Mouse (Mus musculus): Measurements from ENCODE around the gene Fam57b. TPM values are rescaled to one million over a fixed set of nuclear protein-coding genes. Genes with fewer than 3 reads are reported as not detected.

The Fam57b gene
- 0.40 and 0.41 TPM in 2 replicates for polyA plus RNA-seq (2014; fragmentation: Nextera tagmentation; extraction: Ambion mirVana)

DNA sequence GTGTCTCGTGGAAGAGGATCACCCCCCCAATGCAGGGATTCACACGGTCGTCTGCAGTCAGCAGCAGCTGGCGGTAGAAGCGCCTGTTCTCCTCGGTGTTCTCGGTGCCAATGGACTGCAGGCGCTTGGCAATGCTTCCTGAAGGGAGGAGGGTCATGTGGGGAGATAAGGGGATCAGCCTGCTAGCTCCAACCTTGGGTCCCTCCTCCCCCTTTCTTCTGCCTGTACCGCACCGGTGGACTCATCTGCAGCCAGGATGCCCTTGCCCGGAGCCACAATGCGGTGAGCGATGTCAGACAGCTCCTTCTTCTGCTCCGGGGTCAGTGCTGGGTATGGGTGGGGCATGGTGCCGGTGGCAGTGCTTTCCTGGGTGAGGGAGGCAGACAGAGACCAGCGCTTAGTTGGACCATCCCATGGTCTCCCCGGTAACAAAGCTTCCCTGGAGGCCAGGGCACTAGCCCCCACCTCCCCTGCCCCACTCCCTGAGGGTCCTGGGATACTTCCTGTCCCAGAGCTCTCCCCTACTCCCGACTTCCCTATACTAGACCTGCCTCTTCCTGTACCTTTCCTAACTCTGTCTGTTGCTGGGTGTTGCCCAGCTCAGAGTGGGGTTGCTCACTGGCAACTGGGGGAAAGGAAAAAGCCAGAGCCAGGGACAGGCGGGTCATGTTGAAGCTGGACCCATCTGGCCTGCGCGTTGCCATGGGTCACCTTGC, at the start of gene Fam57b:
Gene Fam57b (plus strand): TSS at position 258 of the 716 bp plus-strand sequence.
- H3K27me3 ChIP-seq (ENCODE audit: control insufficient read depth, insufficient read depth, low read length), result no peaks in the 10 kb centered on the region
- peaks cover 25% of the 10 kb centered on the region for H3K4me1 ChIP-seq (ENCODE audit: control insufficient read depth, insufficient read depth, low read length)
- peak within 1 kb of the TSS; percentile 98 for H3K27ac ChIP-seq (ENCODE audit: low read depth, low read length)
- H3K4me3 ChIP-seq (ENCODE audit: low read depth, low read length), result peak within 1 kb of the TSS; percentile 90
- peak within 1 kb of the TSS; percentile 92 for H3K9ac ChIP-seq (ENCODE audit: low read depth, low read length)
- H3K36me3 ChIP-seq (ENCODE audit: control insufficient read depth, insufficient read depth, low read length), result peaks cover 22% of the 10 kb centered on the region
- no peak for ATAC-seq (replicated peaks; ENCODE audit: insufficient number of reproducible peaks, low FRiP score, low TSS enrichment)
- no peaks in the 10 kb centered on the region for H3K9me3 ChIP-seq (replicated peaks; ENCODE audit: control insufficient read depth, low read length)
- peak within 1 kb of the TSS; percentile 77 for H3K4me2 ChIP-seq
- 14% methylated on average over 21 of the region's 21 CpGs for WGBS (ENCODE audit: insufficient replicate concordance)

DNA sequence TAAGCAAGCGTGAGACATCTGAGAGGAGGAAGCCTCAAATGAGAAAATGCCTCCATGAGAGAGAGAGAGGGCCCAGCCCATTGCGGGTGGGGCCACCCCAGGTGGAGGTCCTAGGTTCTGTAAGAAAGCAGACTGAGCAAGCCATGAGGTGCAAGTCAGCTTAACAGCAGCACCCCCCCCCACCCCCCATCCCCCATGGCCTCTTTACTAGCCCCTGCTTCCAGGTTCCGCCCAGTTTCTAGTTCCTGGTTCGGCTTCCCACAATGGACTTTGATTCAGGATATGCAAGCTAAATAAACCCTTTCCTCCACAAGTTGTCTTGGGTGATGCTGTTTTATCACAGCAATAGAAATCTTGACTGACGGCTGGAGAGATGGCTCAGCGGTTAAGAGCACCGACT, 48.6 kb upstream of the Fam57b start:
- ATAC-seq (replicated peaks; ENCODE audit: insufficient number of reproducible peaks, low FRiP score, low TSS enrichment), result no peak
- Histone ChIP-seq H3K4me1 (ENCODE audit: control insufficient read depth, insufficient read depth, low read length) (no peaks in the 10 kb centered on the region), H3K27ac (ENCODE audit: low read depth, low read length) (no peak overlapping the region), H3K36me3 (ENCODE audit: control insufficient read depth, insufficient read depth, low read length) (no peaks in the 10 kb centered on the region), H3K9me3 (replicated peaks; ENCODE audit: control insufficient read depth, low read length) (no peaks in the 10 kb centered on the region), H3K9ac (ENCODE audit: low read depth, low read length) (no peak overlapping the region), H3K4me3 (ENCODE audit: low read depth, low read length) (no peak overlapping the region), H3K27me3 (ENCODE audit: control insufficient read depth, insufficient read depth, low read length) (no peaks in the 10 kb centered on the region), H3K4me2 (no peak overlapping the region)
- WGBS (ENCODE audit: insufficient replicate concordance), result 65% methylated on average over 7 of the region's 7 CpGs

DNA sequence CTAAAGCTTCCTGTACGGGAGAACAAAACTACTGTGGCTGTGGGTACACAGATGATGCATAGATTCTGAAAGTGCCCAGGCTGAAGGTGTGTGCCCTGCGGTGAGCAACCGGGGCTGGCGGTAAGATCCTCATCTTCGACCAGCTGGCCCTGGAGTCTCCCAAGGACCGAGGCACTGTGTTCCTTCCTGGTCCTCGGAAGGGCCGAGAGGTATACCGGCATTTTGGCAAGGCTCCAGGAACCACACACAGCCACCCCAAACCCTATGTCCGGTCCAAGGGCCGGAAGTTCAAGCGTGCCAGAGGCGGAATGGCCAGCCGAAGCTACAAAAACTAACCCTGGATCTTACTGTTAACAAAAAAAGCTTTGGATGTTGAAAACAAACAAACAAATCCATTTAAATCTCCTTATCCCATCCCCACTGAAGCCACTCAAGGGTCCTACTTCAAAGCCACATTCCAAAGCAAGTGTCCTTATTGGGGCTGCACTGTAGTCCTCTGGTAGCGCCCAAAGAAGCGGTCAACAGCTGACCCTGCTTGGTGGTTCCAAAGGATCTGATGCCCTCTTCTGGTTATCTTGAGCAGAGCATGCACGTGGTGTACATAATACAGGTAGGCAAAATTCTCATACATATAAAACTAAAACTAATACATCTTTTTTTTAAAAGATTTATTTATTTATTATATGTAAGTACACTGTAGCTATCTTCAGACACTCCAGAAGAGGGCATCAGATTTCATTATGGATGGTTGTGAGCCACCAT, 47.7 kb upstream of the Fam57b start:
- Histone ChIP-seq H3K9me3 (replicated peaks; ENCODE audit: control insufficient read depth, low read length) (no peaks in the 10 kb centered on the region), H3K4me1 (ENCODE audit: control insufficient read depth, insufficient read depth, low read length) (no peaks in the 10 kb centered on the region; the same call in 1 of the 2 replicates), H3K27ac (ENCODE audit: low read depth, low read length) (no peak overlapping the region), H3K4me3 (ENCODE audit: low read depth, low read length) (no peak overlapping the region), H3K9ac (ENCODE audit: low read depth, low read length) (no peak overlapping the region), H3K27me3 (ENCODE audit: control insufficient read depth, insufficient read depth, low read length) (no peaks in the 10 kb centered on the region), H3K36me3 (ENCODE audit: control insufficient read depth, insufficient read depth, low read length) (no peaks in the 10 kb centered on the region), H3K4me2 (no peak overlapping the region)
- ATAC-seq (replicated peaks; ENCODE audit: insufficient number of reproducible peaks, low FRiP score, low TSS enrichment), result no peak
- WGBS (ENCODE audit: insufficient replicate concordance), result 91% methylated on average over 17 of the region's 17 CpGs

DNA sequence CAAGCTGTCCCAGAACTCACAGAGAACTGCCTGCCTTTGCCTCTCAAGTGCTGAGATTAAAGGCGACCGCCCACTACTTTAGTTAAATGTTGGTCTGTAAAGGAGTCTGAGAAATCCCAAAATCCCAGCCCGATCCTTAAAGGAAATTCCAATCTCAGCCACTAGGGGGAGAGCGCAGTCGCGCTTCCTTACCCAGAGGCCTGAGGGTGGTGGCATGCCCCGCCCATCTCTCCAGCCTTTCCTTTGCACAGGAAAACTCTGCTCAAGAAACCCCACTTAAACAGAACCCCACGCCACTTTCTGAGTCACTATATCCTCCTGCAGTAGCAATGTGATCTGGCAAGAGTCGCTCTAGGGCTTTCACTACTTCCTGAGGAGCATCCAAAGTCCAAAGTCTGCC, 42.6 kb upstream of the Fam57b start:
- H3K4me3 ChIP-seq (ENCODE audit: low read depth, low read length), result peak overlapping the region; percentile 6; the same call in 1 of the 2 replicates
- 0 out of 2 replicates have a peak, but pooled peaks have one; percentile 41 for ATAC-seq (replicated peaks; ENCODE audit: insufficient number of reproducible peaks, low FRiP score, low TSS enrichment)
- peak overlapping the region; percentile 65; the same call in 1 of the 2 replicates for H3K9ac ChIP-seq (ENCODE audit: low read depth, low read length)
- no peaks in the 10 kb centered on the region for H3K36me3 ChIP-seq (ENCODE audit: control insufficient read depth, insufficient read depth, low read length)
- no peaks in the 10 kb centered on the region for H3K27me3 ChIP-seq (ENCODE audit: control insufficient read depth, insufficient read depth, low read length)
- 2% methylated on average over 9 of the region's 9 CpGs for WGBS (ENCODE audit: insufficient replicate concordance)
- no peak overlapping the region for H3K27ac ChIP-seq (ENCODE audit: low read depth, low read length)
- peak overlapping the region; percentile 38 for H3K4me2 ChIP-seq
- peaks cover 4% of the 10 kb centered on the region; the same call in 1 of the 2 replicates for H3K4me1 ChIP-seq (ENCODE audit: control insufficient read depth, insufficient read depth, low read length)
- H3K9me3 ChIP-seq (replicated peaks; ENCODE audit: control insufficient read depth, low read length), result no peaks in the 10 kb centered on the region

DNA sequence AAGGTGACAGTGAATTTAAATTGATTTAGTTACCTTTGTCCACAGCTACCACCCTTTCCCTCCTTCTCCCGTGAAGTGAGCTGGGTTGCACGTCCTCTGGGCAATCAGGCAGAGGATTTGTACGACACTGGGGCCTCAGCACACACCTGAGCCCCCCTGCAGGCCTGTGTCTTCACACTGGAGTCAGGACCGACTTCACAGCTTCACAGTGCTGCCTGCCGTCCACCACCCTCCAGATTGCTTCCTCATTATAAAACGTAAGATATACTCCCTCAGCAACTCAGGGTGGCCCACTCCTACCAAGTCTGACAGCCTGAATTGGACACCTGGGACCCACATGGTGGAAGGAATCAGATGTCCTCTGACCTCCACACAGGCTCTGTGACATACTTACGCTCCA, 38.9 kb upstream of the Fam57b start:
- Histone ChIP-seq H3K4me2 (no peak overlapping the region), H3K9me3 (replicated peaks; ENCODE audit: control insufficient read depth, low read length) (no peaks in the 10 kb centered on the region), H3K27me3 (ENCODE audit: control insufficient read depth, insufficient read depth, low read length) (no peaks in the 10 kb centered on the region), H3K9ac (ENCODE audit: low read depth, low read length) (no peak overlapping the region), H3K4me3 (ENCODE audit: low read depth, low read length) (no peak overlapping the region), H3K4me1 (ENCODE audit: control insufficient read depth, insufficient read depth, low read length) (peaks cover 28% of the 10 kb centered on the region), H3K36me3 (ENCODE audit: control insufficient read depth, insufficient read depth, low read length) (peaks cover 3% of the 10 kb centered on the region; the same call in 1 of the 2 replicates), H3K27ac (ENCODE audit: low read depth, low read length) (no peak overlapping the region)
- 65% methylated on average over 7 of the region's 7 CpGs for WGBS (ENCODE audit: insufficient replicate concordance)
- no peak for ATAC-seq (replicated peaks; ENCODE audit: insufficient number of reproducible peaks, low FRiP score, low TSS enrichment)

DNA sequence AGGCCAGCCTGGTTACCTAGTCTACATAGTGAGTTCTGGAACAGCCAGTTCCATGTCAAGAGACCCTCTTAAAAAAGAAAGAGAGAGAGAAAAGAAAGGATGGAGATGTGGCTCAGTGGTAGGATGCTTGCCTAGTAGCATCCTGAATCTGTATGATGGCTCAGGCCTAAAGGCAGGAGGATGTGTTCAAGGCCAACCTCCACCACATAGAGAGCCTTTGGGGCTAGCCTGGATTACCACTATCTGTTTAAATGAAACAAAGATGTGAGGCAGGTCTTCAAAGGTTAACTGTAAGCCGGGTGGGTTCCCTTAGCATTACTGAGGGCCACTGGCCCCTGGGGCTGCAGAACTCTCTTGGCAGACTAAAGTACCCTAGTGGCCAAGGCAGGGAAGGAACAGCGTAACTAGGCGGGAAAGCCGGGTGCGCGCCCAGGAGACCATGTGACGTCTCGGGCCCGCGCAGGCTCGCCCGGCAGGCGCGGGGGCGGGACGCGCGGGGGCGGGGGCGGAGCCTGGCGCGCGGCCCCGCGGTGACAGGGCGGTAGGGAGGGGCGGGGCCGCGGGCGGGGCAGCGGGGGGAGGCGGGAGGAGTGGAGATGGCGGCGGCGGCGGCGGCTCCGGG, 38.3 kb upstream of the Fam57b start, which contains the start of gene Mapk3:
Gene Mapk3 (plus strand): TSS at position 552 of the 622 bp plus-strand sequence.
- Histone ChIP-seq H3K4me3 (ENCODE audit: low read depth, low read length) (peak within 1 kb of the TSS; percentile 83), H3K4me2 (peak within 1 kb of the TSS; percentile 96), H3K27me3 (ENCODE audit: control insufficient read depth, insufficient read depth, low read length) (no peaks in the 10 kb centered on the region), H3K27ac (ENCODE audit: low read depth, low read length) (peak within 1 kb of the TSS; percentile 95), H3K9me3 (replicated peaks; ENCODE audit: control insufficient read depth, low read length) (no peaks in the 10 kb centered on the region), H3K9ac (ENCODE audit: low read depth, low read length) (peak within 1 kb of the TSS; percentile 94), H3K4me1 (ENCODE audit: control insufficient read depth, insufficient read depth, low read length) (peaks cover 28% of the 10 kb centered on the region), H3K36me3 (ENCODE audit: control insufficient read depth, insufficient read depth, low read length) (peaks cover 3% of the 10 kb centered on the region)
- peak; percentile 49 for ATAC-seq (replicated peaks; ENCODE audit: insufficient number of reproducible peaks, low FRiP score, low TSS enrichment)
- 2% methylated on average over 25 of the region's 38 CpGs for WGBS (ENCODE audit: insufficient replicate concordance)

DNA sequence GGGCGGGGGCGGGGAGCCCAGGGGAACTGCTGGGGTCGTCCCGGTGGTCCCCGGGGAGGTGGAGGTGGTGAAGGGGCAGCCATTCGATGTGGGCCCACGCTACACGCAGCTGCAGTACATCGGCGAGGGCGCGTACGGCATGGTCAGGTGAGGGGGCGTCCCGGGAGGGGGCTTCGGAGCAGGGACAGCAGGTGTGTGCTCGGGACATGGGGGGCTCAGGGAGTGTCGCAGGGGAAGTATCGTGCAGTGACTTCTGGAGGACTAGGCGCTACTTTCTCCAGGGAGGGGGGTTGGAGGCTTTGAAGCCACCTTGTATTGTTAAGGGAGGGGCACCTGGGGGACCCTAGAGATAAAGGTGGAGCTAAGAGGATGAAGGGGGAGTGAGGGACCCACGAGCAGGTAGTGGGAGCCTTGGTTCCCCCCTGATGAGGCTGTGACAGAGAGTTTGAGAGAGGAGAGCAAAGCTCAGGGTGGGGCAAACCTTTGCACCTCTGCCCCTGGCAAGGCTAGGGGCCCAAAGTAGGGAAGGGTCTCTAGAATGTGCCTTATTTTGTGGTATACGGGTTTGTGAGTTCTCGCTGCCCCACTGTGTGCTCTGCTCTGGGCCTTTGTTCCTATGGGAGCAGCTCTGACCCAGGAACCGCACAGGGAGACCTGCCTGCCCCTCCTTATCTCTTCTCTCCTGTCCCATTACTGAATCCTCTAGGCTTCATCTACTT, 37.6 kb upstream of the Fam57b start:
- ATAC-seq (replicated peaks; ENCODE audit: insufficient number of reproducible peaks, low FRiP score, low TSS enrichment), result peak; percentile 10
- peak overlapping the region; percentile 96 for H3K4me2 ChIP-seq
- no peaks in the 10 kb centered on the region for H3K9me3 ChIP-seq (replicated peaks; ENCODE audit: control insufficient read depth, low read length)
- peak overlapping the region; percentile 94 for H3K9ac ChIP-seq (ENCODE audit: low read depth, low read length)
- H3K4me3 ChIP-seq (ENCODE audit: low read depth, low read length), result peak overlapping the region; percentile 83
- peak overlapping the region; percentile 95 for H3K27ac ChIP-seq (ENCODE audit: low read depth, low read length)
- peaks cover 6% of the 10 kb centered on the region for H3K36me3 ChIP-seq (ENCODE audit: control insufficient read depth, insufficient read depth, low read length)
- H3K4me1 ChIP-seq (ENCODE audit: control insufficient read depth, insufficient read depth, low read length), result peaks cover 28% of the 10 kb centered on the region
- under 1% methylated on average over 22 of the region's 24 CpGs for WGBS (ENCODE audit: insufficient replicate concordance)
- H3K27me3 ChIP-seq (ENCODE audit: control insufficient read depth, insufficient read depth, low read length), result no peaks in the 10 kb centered on the region

DNA sequence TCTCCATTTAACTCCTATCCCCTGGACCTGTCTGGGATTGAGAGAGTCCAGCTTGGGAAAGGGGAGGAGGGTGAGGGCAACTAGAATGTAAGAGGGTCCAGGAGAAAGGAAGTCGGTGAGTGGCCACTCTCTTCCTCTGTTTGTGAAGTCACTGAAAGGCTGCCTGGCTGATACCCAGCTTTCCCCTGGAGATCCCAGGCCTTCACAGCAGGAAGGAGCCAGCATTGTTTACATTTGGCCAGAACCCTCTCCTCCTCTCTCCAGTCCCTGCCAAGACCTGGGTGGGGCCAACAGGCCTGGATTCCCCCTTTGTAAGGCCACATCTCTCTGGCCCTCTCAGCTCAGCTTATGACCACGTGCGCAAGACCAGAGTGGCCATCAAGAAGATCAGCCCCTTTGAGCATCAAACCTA, 37.1 kb upstream of the Fam57b start:
- Histone ChIP-seq H3K36me3 (ENCODE audit: control insufficient read depth, insufficient read depth, low read length) (peaks cover 11% of the 10 kb centered on the region), H3K4me2 (peak overlapping the region; percentile 96), H3K4me1 (ENCODE audit: control insufficient read depth, insufficient read depth, low read length) (peaks cover 25% of the 10 kb centered on the region), H3K4me3 (ENCODE audit: low read depth, low read length) (peak overlapping the region; percentile 83), H3K9ac (ENCODE audit: low read depth, low read length) (peak overlapping the region; percentile 94), H3K27me3 (ENCODE audit: control insufficient read depth, insufficient read depth, low read length) (no peaks in the 10 kb centered on the region), H3K9me3 (replicated peaks; ENCODE audit: control insufficient read depth, low read length) (no peaks in the 10 kb centered on the region), H3K27ac (ENCODE audit: low read depth, low read length) (peak overlapping the region; percentile 95)
- WGBS (ENCODE audit: insufficient replicate concordance), result 24% methylated on average over 3 of the region's 3 CpGs
- peak; percentile 40 for ATAC-seq (replicated peaks; ENCODE audit: insufficient number of reproducible peaks, low FRiP score, low TSS enrichment)
